In the genomic region with DNA sequence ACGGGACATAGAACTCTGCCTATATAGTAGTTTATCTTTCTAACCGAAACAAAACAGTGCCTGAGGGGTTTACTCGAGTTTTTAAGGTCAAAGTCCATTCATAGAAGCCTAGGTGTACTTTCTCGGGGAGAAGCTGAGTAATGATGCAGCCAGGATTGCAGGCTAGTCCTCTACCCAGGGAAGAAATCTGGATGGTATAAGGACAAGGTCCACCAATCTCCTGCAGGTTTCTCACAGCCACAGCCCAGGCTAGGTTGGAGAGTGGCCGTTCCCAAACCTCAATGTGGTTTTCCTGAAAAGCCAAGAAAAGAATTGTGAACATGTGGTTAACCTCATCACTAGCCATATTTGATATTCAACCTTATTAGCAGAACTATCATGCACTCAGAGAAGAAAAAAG, we compare ENCODE assay signal across 23 mouse cellular contexts. TPM values are rescaled to one million over a fixed set of nuclear protein-coding genes. Genes with fewer than 3 reads are reported as not detected.
A peak's percentile ranks its signal among the peaks of the same experiment; 100 is the strongest.
DNase-seq lines count a peak whose midpoint lies in the region; ATAC-seq and TF ChIP-seq lines count a peak whose summit lies in the region.
"Had no signal": no experiment of that assay in that cellular context is flagged by ENCODE, and none has a peak within 500 bp of the region (broad histone marks: within the 10 kb centered on the region; RNA-seq: fewer than 3 reads in every experiment).

No protein-coding gene starts in this region.

- no peak overlapping the region for H3K4me2 ChIP-seq in intestine, embryonic 15.5 days (replicated peaks)
- H3K4me2 ChIP-seq in myocyte (ENCODE audit: low read depth), result no peak overlapping the region
- H3K4me2 ChIP-seq: heart, embryonic 13.5 days; hindbrain, embryonic 12.5 days; hindbrain, embryonic 15.5 days had no signal

- peaks cover 19% of the 10 kb centered on the region for H3K79me2 ChIP-seq in myocyte (ENCODE audit: control insufficient read depth, insufficient read depth)

- DNase-seq in 416B (ENCODE audit: low read depth), result peak; percentile 52
- DNase-seq in ZHBTc4 (ENCODE audit: low read depth, low spot score), result peak; percentile 23
- DNase-seq in cerebellum, adult 9-10 months, result no peak
- no peak for DNase-seq in thymus, postnatal 4 days
- DNase-seq in c-Kit-positive CD71-positive TER-119-positive erythroid progenitor cells, embryonic 14.5 days (ENCODE audit: low spot score), result no peak
- DNase-seq: adrenal gland, adult 2 months; adrenal gland, postnatal 14 days; B cell, adult 2 months; cerebellum, adult 11-12 months; cerebellum, adult 8-10 months; cerebellum, postnatal 14 days; forebrain, postnatal 0 days; gastrocnemius, postnatal 25 days; heart, adult 18-20 months; heart, postnatal 14 days; heart, postnatal 4 days; kidney, adult 11 months had no signal

- no peak overlapping the region for H3K9ac ChIP-seq in intestine, embryonic 15.5 days
- H3K9ac ChIP-seq: forebrain, postnatal 0 days; heart, embryonic 13.5 days; hindbrain, embryonic 12.5 days; hindbrain, embryonic 15.5 days had no signal

- H3K27me3 ChIP-seq in intestine, embryonic 15.5 days (replicated peaks), result no peaks in the 10 kb centered on the region
- no peaks in the 10 kb centered on the region for H3K27me3 ChIP-seq in myocyte (ENCODE audit: control insufficient read depth, insufficient read depth, insufficient read length)
- H3K27me3 ChIP-seq: heart, embryonic 13.5 days; hindbrain, embryonic 12.5 days; hindbrain, embryonic 15.5 days had no signal

- no peak overlapping the region for H3K27ac ChIP-seq in intestine, embryonic 15.5 days
- H3K27ac ChIP-seq: heart, embryonic 13.5 days; hindbrain, embryonic 12.5 days; hindbrain, embryonic 15.5 days had no signal

- 0 out of 2 replicates have a peak, but pooled peaks cover 3% of the 10 kb centered on the region for H3K36me3 ChIP-seq in intestine, embryonic 15.5 days
- peaks cover 7% of the 10 kb centered on the region for H3K36me3 ChIP-seq in myocyte (ENCODE audit: control insufficient read depth, insufficient read depth)

- TF ChIP-seq POLR2A in myocyte (IDR thresholded peaks at IDR 0.05; ENCODE audit: insufficient read length, low read depth), result no peak

- ATAC-seq in intestine, embryonic 15.5 days, result peak; percentile 48
- ATAC-seq: forebrain, embryonic 14.5 days; forebrain, postnatal 0 days had no signal

- H3ac ChIP-seq in myocyte (ENCODE audit: control insufficient read depth, insufficient read length), result no peak overlapping the region

- 46% methylated on average over 5 of the region's 5 CpGs for WGBS in intestine, embryonic 15.5 days

- H3K4me3 ChIP-seq in intestine, embryonic 15.5 days (replicated peaks), result no peak overlapping the region
- no peak overlapping the region for H3K4me3 ChIP-seq in myocyte
- H3K4me3 ChIP-seq: heart, embryonic 13.5 days; hindbrain, embryonic 12.5 days; hindbrain, embryonic 15.5 days had no signal

- no peaks in the 10 kb centered on the region for H3K4me1 ChIP-seq in intestine, embryonic 15.5 days (replicated peaks)

- no peaks in the 10 kb centered on the region for H3K9me3 ChIP-seq in intestine, embryonic 15.5 days
- H3K9me3 ChIP-seq: heart, embryonic 13.5 days; hindbrain, embryonic 12.5 days; hindbrain, embryonic 15.5 days had no signal

TF ChIP-seq in myocyte, 11 proteins besides CTCF, POLR2A, EP300 and RAD21:
- TF ChIP-seq USF1 (IDR thresholded peaks at IDR 0.05; ENCODE audit: low read depth) (no peak), POLR2AphosphoS2 (IDR thresholded peaks at IDR 0.05; ENCODE audit: insufficient read length, low read depth) (peak; percentile 48), REST (IDR thresholded peaks at IDR 0.05; ENCODE audit: insufficient read depth, insufficient read length) (no peak)

RNA-seq across cellular contexts. Expression of a gene that starts 4.4 kb away (rescaled TPM):
- 445 and 494 TPM in 2 replicates for polyA plus RNA-seq in intestine, embryonic 15.5 days (2015; fragmentation: Nextera tagmentation; extraction: Ambion mirVana)
- 1,272 TPM for polyA plus RNA-seq in myocyte (2012; fragmentation: generic; extraction: Trizol)

RNA-seq across cellular contexts. Expression of a gene that starts 6.5 kb away (rescaled TPM):
- polyA plus RNA-seq in intestine, embryonic 15.5 days (2015; fragmentation: Nextera tagmentation; extraction: Ambion mirVana), result 1.5 and 1.6 TPM in 2 replicates
- not detected for polyA plus RNA-seq in myocyte (2012; fragmentation: generic; extraction: Trizol)

RNA-seq across cellular contexts. Expression of a gene that starts 11.1 kb away (rescaled TPM):
- polyA plus RNA-seq in intestine, embryonic 15.5 days (2015; fragmentation: Nextera tagmentation; extraction: Ambion mirVana), result 8.0 and 10.9 TPM in 2 replicates
- 6.2 TPM for polyA plus RNA-seq in myocyte (2012; fragmentation: generic; extraction: Trizol)

RNA-seq across cellular contexts. Expression of a gene that starts 11.1 kb away (rescaled TPM):
- polyA plus RNA-seq in intestine, embryonic 15.5 days (2015; fragmentation: Nextera tagmentation; extraction: Ambion mirVana), result 126 and 137 TPM in 2 replicates
- 24.6 TPM for polyA plus RNA-seq in myocyte (2012; fragmentation: generic; extraction: Trizol)

RNA-seq across cellular contexts. Expression of a gene that starts 48.2 kb away (rescaled TPM):
- 136 and 147 TPM in 2 replicates for polyA plus RNA-seq in intestine, embryonic 15.5 days (2015; fragmentation: Nextera tagmentation; extraction: Ambion mirVana)
- 24.1 TPM for polyA plus RNA-seq in myocyte (2012; fragmentation: generic; extraction: Trizol)

Comparison
In these comparisons a context has a peak if more than half of its experiments do, and no peak if none do; other contexts are left out.
1. DNase-seq: peak in 416B (single experiment) and ZHBTc4 (single experiment); none in cerebellum, adult 9-10 months (single experiment), thymus, postnatal 4 days (single experiment) and c-Kit-positive CD71-positive TER-119-positive erythroid progenitor cells, embryonic 14.5 days (single experiment).